Mouse (Mus musculus) embryo, embryonic 10 days (tissue): ENCODE data around the gene Krtap19-1.

Source experiments
- DNase-seq: peaks from one replicate; pipeline ENCODE4 v3.0.0-alpha.2; 2015; ENCODE audit warnings: low spot score

Krtap19-1 gene

DNA sequence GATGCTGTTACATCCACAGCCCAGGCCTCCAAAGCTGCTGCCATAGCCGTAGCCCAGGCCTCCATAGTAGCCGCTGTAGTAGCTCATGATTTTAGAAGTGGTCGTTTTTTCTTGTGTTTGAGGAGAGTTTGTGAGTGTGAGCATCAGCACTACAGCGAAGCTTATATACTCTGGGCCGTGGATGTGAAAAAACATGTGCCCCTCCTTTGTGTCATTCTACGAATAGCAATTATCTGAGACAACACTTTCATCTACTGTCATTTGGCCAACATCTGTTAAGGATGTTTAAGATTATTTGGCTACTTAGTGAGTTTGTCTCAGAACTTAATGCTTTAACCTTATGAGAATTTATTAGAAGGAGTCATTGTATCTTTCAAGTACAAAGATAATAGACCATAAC lies at the start of gene Krtap19-1:
TSS of gene Krtap19-1 (minus strand) at position 101 of the 400 bp plus-strand sequence.
- DNase-seq, result no peak

GRCm38 (mm10) chr16:88896357-88896756 lies 27.1 kb upstream of the Krtap19-1 start, which contains the start of gene Krtap19-5:
Gene Krtap19-5, minus strand, starts transcription at chr16:88896457.
- DNase-seq, result no peak

DNA sequence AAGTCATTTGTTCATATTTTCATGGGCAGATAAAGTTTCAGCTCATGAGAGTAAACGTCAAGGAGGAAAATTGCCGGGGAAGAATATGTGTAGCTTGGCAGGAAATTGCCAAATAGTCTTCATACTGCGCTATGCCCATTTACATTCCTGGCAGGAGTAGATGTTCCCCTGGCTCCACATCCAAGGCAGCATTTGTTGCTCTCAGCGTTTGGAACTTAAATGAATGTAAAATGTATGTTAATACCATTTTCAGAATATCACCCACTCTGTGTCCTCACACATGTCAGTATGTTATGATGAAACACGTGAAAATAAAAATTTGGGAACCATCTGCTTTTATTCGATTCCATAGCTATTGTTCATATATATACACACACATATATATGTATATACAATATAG lies 17.7 kb upstream of the Krtap19-1 start:
- no peak for DNase-seq

GRCm38 (mm10) chr16:88884989-88885388 lies 15.8 kb upstream of the Krtap19-1 start, which contains the start of gene Krtap19-4:
Gene Krtap19-4, minus strand, starts transcription at chr16:88885089.
- DNase-seq, result no peak

DNA sequence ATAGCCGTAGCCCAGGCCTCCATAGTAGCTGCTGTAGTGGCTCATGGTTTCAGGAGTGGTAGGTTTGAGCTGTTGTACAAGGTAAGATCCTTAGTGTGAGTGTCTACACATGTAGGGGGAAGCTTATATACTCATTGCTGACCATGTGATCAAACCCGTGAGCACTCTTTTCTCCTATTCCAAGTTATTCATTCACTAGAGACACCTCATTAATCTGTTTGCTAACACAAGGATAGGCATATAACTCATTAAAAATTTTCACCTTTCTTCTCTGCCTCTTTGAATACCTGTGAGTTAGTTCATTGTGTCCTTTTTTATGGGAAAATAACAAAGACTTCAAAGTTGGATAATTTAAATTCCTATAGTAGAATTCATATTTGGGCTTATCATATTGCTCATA lies 8.7 kb upstream of the Krtap19-1 start, which contains the start of gene Krtap19-3:
TSS of gene Krtap19-3 (minus strand) at position 101 of the 400 bp plus-strand sequence.
- no peak for DNase-seq

DNA sequence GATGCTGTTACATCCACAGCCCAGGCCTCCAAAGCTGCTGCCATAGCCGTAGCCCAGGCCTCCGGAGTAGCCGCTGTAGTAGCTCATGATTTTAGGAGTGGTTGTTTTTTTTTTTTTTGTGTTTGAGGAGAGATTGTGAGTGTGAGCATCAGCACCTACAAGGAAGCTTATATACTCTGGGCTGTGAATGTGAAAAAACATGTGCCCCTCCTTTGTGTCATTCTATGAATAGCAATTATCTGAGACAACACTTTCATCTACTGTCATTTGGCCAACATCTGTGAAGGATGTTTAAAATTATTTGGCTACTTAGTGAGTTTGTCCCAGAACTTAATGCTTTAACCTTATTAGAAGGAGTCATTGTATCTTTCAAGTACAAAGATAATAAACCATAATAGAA lies 5.0 kb upstream of the Krtap19-1 start, which contains the start of gene Krtap19-2:
TSS of gene Krtap19-2 (minus strand) at position 101 of the 400 bp plus-strand sequence.
- DNase-seq, result no peak

DNA sequence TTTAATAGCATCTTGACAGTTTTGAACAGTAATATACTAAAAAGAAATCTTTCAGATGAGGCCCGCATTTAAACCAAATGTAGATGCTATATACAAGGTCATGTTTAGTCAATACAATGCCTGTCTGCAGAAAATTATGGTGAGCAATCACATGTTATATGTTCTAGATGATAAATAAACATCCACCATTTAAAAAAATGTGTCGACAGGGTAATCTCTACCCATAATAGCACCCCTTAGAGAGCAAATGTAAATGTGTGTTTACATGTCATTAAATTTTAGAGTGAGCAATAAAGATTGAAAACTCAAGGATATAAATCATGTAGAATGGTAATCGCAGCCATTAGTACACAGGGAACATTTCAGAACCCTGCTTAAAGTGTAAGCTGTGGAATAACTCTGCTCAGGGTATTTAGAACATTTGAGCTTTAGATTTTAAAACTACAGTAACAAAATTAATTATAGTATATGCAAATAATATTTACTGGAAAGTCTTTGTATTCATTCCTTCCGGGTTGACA lies 4.3 kb downstream of the Krtap19-1 start:
- no peak for DNase-seq

- peak; percentile 70 for DNase-seq
Observed at GRCm38 (mm10) chr16:88851450-88851849, 17.8 kb downstream of the Krtap19-1 start.

GRCm38 (mm10) chr16:88848558-88848957 lies 20.7 kb downstream of the Krtap19-1 start:
- DNase-seq, result no peak

- DNase-seq, result no peak
Observed at GRCm38 (mm10) chr16:88847363-88847762, 21.8 kb downstream of the Krtap19-1 start.

DNA sequence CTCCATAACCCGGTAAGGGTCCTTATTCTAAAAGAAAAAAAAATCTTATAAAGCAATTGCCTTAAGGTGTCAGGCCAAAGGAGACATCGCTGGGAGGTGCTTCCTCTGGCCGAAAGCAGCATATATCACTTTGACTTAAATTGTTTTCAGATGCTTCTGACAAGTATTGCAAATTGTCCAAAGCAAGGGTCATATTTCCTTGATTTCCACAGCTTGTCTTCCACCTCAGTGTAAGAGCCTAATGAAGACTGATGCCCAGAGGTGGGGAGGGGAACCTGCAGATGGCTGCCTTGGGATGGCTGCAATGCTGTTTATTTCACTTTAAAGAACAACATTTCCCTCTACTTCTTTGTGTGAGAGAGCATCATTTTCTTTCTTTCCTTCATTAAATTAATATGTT lies 42.2 kb downstream of the Krtap19-1 start:
- peak; percentile 57 for DNase-seq

DNA sequence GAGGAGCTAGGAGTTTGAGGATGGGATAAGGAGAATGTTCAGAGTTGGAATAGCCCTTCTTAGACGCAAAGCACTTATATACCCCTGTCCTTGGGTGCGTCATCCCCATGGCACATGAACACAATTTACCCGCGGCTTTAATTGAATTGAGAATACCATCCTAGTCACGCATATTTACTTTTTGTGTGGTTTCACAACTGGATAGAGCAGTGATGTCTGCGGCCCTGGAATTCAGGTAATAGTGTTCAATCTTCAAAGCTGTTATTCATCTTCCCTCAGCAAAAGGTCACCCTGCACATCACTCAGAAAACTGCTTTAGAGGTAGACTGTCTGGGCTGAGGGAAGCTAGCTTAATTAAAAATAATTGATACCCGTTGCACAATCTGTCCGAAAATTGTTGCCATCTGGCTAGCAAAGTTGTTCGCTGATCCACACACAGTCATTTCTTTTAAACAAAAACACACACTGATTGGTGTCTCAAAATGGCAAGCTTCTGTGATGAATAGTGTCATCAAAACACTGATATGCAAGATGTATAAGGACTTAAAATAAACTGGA lies 43.0 kb downstream of the Krtap19-1 start, which contains the start of gene Krtap14:
TSS of gene Krtap14 (minus strand) at position 51 of the 558 bp plus-strand sequence.
- DNase-seq, result peak; percentile 13

DNA sequence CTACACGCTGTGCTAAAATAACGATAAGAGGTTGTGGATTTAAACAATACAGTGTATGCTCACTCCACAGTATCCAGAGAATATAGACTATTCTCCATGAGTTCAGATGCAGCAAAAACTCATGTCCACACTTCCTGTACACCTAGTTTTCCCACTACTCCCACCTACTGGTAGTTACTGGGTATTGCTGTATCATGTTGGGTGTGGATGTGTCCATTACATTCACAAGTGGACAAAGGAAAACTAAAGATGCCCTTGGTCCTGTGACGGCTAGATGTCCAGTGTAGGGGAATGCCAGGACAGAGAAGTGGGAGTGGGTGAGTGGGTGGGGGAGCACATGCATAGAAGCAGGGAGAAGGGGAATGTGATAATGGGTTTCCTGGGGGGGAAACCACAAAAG lies 45.5 kb downstream of the Krtap19-1 start:
- peak; percentile 71 for DNase-seq

DNA sequence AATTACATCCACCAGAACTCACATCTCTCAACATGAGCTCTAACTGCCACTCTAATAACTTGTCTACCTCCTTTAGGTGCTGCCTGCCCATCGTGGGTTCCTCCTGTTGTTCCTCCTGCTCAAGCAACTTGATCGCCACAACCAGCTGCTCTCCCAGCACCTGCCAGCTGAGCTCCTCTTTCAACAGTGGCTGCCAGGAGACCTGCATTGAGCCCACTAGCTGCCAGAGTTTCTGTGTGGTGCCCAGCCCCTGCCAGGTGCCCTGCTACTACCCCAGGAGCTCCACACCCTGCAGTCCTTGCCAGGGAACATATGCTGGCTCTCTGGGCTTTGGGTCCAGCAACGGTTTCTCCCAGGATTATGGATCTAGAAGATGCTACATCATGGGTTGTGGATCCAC lies 49.1 kb downstream of the Krtap19-1 start, which contains the start of gene Krtap15:
TSS of gene Krtap15 (plus strand) at position 150 of the 400 bp plus-strand sequence.
- no peak for DNase-seq
